Mouse (Mus musculus) small intestine, adult 2 months (tissue): ENCODE results near the gene Dab1. TPM values are rescaled to one million over a fixed set of nuclear protein-coding genes. Genes with fewer than 3 reads are reported as not detected.

Experiments used
- H3K27ac ChIP-seq: fragments of 200-500 bp; 2 replicates; pipeline ENCODE4 v1.5.1; 2012; ENCODE audit warnings: low read depth, low read length, control low read depth, inconsistent platforms; ENCODE audit not compliant: insufficient read depth
- H3K27me3 ChIP-seq: fragments of 200-500 bp; 2 replicates; pipeline ENCODE4 v1.6.1; 2012; ENCODE audit warnings: mild to moderate bottlenecking, moderate library complexity, low read length, inconsistent platforms; ENCODE audit not compliant: control insufficient read depth, insufficient read depth
- H3K36me3 ChIP-seq: fragments of 200-500 bp; 2 replicates; pipeline ENCODE4 v1.6.1; 2012; ENCODE audit warnings: mild to moderate bottlenecking, low read length, control low read depth, inconsistent platforms; ENCODE audit not compliant: control insufficient read depth, insufficient read depth
- H3K4me1 ChIP-seq: fragments of 200-500 bp; 2 replicates; pipeline ENCODE4 v1.6.1; 2012; ENCODE audit warnings: low read length, inconsistent platforms, mixed read lengths; ENCODE audit not compliant: control insufficient read depth, insufficient read depth, insufficient read length
- H3K4me3 ChIP-seq: fragments of 200-500 bp; 2 replicates; pipeline ENCODE4 v1.5.1; 2012; ENCODE audit warnings: low read depth, mild to moderate bottlenecking, control low read depth, inconsistent platforms, low read length, moderate library complexity
- CTCF ChIP-seq: fragments of 200-500 bp; IDR thresholded peaks from 2 replicates; pipeline ENCODE4 v1.5.1; 2012; ENCODE audit warnings: low read depth, mild to moderate bottlenecking, control low read depth, inconsistent platforms, low read length, moderate library complexity, mixed read lengths; ENCODE audit not compliant: insufficient replicate concordance, insufficient read length; ENCODE audit errors: extremely low read depth
- POLR2A ChIP-seq: fragments of 200-500 bp; IDR thresholded peaks from 2 replicates; pipeline ENCODE4 v1.6.1; 2012; ENCODE audit warnings: low read depth, mild to moderate bottlenecking, control low read depth, inconsistent platforms, low read length, moderate library complexity
- WGBS: fragments of 180-500 bp; shearing (Covaris S2); methylation state at CpG from one replicate; pipeline ENCODE4 v1.1.7; 2018; 5-methylcytosine and 5-hydroxymethylcytosine counted together
- polyA plus RNA-seq: library from polyadenylated mRNA; depleted of rRNA; stranded (reverse); fragments of >200 nt; gene quantifications from 2 replicates; pipeline ENCODE4 v1.2.3, GENCODE M21; 2012

Gene Dab1
- polyA plus RNA-seq, 1 experiment = 57.9 TPM

GRCm38 (mm10) chr4:103655740-103656139, 36.6 kb downstream of the Dab1 start:
- Histone ChIP-seq H3K27me3 (no peaks in the 10 kb centered on the region), H3K36me3 (no peaks in the 10 kb centered on the region), H3K4me1 (no peaks in the 10 kb centered on the region), H3K27ac (no peak overlapping the region), H3K4me3 (no peak overlapping the region)
- no peak for TF ChIP-seq CTCF
- 36% methylated on average over 6 of the region's 6 CpGs for WGBS

GRCm38 (mm10) chr4:103661386-103661785, 42.2 kb downstream of the Dab1 start:
- no peaks in the 10 kb centered on the region for H3K36me3 ChIP-seq
- TF ChIP-seq CTCF = no peak
- no peak for TF ChIP-seq POLR2A
- no peak overlapping the region for H3K27ac ChIP-seq
- no peaks in the 10 kb centered on the region for H3K4me1 ChIP-seq
- 70% methylated on average over 1 of the region's 1 CpGs for WGBS
- H3K4me3 ChIP-seq = no peak overlapping the region
- H3K27me3 ChIP-seq = no peaks in the 10 kb centered on the region

GRCm38 (mm10) chr4:103667438-103667837, 48.3 kb downstream of the Dab1 start:
- no peak overlapping the region for H3K27ac ChIP-seq
- 71% methylated on average over 4 of the region's 4 CpGs for WGBS
- no peak for TF ChIP-seq POLR2A
- no peak for TF ChIP-seq CTCF
- no peaks in the 10 kb centered on the region for H3K4me1 ChIP-seq
- H3K4me3 ChIP-seq = no peak overlapping the region
- H3K36me3 ChIP-seq = no peaks in the 10 kb centered on the region
- no peaks in the 10 kb centered on the region for H3K27me3 ChIP-seq

GRCm38 (mm10) chr4:103677195-103677594, 58.0 kb downstream of the Dab1 start:
- TF ChIP-seq POLR2A (no peak), CTCF (no peak)

GRCm38 (mm10) chr4:103678501-103678900, 59.3 kb downstream of the Dab1 start:
- 84% methylated on average over 6 of the region's 6 CpGs for WGBS
- no peaks in the 10 kb centered on the region for H3K36me3 ChIP-seq
- no peaks in the 10 kb centered on the region for H3K27me3 ChIP-seq
- TF ChIP-seq CTCF (no peak), POLR2A (no peak)
- H3K27ac ChIP-seq = no peak overlapping the region
- no peak overlapping the region for H3K4me3 ChIP-seq
- H3K4me1 ChIP-seq = no peaks in the 10 kb centered on the region

More at GRCm38 (mm10) chr4:103677195-103677594, 58.0 kb downstream of the Dab1 start:
- H3K36me3 ChIP-seq = no peaks in the 10 kb centered on the region
- H3K27me3 ChIP-seq = no peaks in the 10 kb centered on the region
- no peaks in the 10 kb centered on the region for H3K4me1 ChIP-seq
- WGBS = 25% methylated on average over 1 of the region's 1 CpGs
- no peak overlapping the region for H3K4me3 ChIP-seq
- H3K27ac ChIP-seq = no peak overlapping the region

- 77% methylated on average over 4 of the region's 4 CpGs for WGBS
- TF ChIP-seq CTCF (no peak), POLR2A (no peak)
- no peak overlapping the region for H3K4me3 ChIP-seq
- H3K27me3 ChIP-seq = no peaks in the 10 kb centered on the region
- H3K27ac ChIP-seq = no peak overlapping the region
- H3K4me1 ChIP-seq = no peaks in the 10 kb centered on the region
- no peaks in the 10 kb centered on the region for H3K36me3 ChIP-seq
These were observed 66.0 kb downstream of the Dab1 start for GRCm38 (mm10) chr4:103685136-103685535.

GRCm38 (mm10) chr4:103691717-103692116, 72.6 kb downstream of the Dab1 start:
- Histone ChIP-seq H3K36me3 (no peaks in the 10 kb centered on the region), H3K27ac (no peak overlapping the region), H3K27me3 (no peaks in the 10 kb centered on the region), H3K4me3 (no peak overlapping the region), H3K4me1 (no peaks in the 10 kb centered on the region)
- 45% methylated on average over 3 of the region's 3 CpGs for WGBS
- TF ChIP-seq CTCF = no peak
- TF ChIP-seq POLR2A = no peak

GRCm38 (mm10) chr4:103699755-103700154, 80.6 kb downstream of the Dab1 start:
- WGBS = 29% methylated on average over 4 of the region's 4 CpGs
- Histone ChIP-seq H3K27me3 (no peaks in the 10 kb centered on the region), H3K4me1 (no peaks in the 10 kb centered on the region), H3K27ac (no peak overlapping the region), H3K4me3 (no peak overlapping the region), H3K36me3 (no peaks in the 10 kb centered on the region)
- TF ChIP-seq CTCF (no peak), POLR2A (no peak)
